Mouse (Mus musculus) cortical plate, adult 2 months (tissue): Measurements from ENCODE around the gene Gm10310.
"Not testable (repeated sequence)": the region's sequence is repeated elsewhere in the genome, so short reads cannot be mapped to it uniquely, and the experiment has no call there.

Experiments
- CTCF ChIP-seq: fragments of 200-500 bp; IDR thresholded peaks from 2 replicates; pipeline ENCODE4 v1.5.1; 2011; ENCODE audit warnings: mild to moderate bottlenecking, control low read depth, low read length; ENCODE audit not compliant: insufficient read depth; ENCODE audit errors: extremely low read depth
- POLR2A ChIP-seq: fragments of 200-500 bp; IDR thresholded peaks from 2 replicates; pipeline ENCODE4 v1.6.1; 2011; ENCODE audit warnings: mild to moderate bottlenecking, low read length, control low read depth; ENCODE audit not compliant: insufficient read depth; ENCODE audit errors: extremely low read depth

GRCm38 (mm10) chr10:130004104-130004503 is 19.2 kb upstream of the Gm10310 start:
- not testable (repeated sequence) for TF ChIP-seq CTCF, POLR2A
